Mouse (Mus musculus) heart, adult 2 months (tissue): ENCODE measurements around the gene Mogs.

Experiments
- CTCF ChIP-seq: fragments of 200-600 bp; IDR thresholded peaks from 2 replicates; pipeline ENCODE4 v1.8.1; 2022; ENCODE audit warnings: antibody characterized with exemption, mild to moderate bottlenecking, moderate library complexity
- EP300 ChIP-seq: fragments of 200-500 bp; IDR thresholded peaks from 2 replicates; pipeline ENCODE4 v1.6.1; 2011; ENCODE audit warnings: low read depth, low read length, control low read depth; ENCODE audit not compliant: insufficient read depth

DNA sequence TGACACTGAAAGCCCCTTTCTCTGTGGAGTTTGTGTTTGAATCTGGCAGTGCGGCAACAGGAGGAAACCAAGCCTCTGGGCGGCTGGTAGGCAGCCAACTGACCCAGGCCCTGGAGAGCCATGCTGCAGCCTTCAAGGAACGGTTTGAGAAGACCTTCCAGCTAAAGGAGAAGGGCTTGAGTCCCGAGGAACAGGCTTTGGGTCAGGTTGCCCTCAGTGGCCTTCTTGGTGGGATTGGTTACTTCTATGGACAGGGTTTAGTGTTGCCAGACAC is 1.8 kb downstream of the Mogs start:
- TF ChIP-seq EP300 (no peak), CTCF (no peak)
